Mouse (Mus musculus) MEL-GATA-1-ER (cell line): ENCODE results near the gene Rtkn2.
A peak's percentile ranks its signal among the peaks of the same experiment; 100 is the strongest.

ENCODE experiments used
- DNase-seq: peaks from one replicate; pipeline ENCODE4 v3.0.0-alpha.2; 2012; ENCODE audit warnings: low read depth; ENCODE audit errors: extremely low read depth

The Rtkn2 gene

GRCm38 (mm10) chr10:67979401-67980157 is at the start of gene Rtkn2:
Rtkn2 (plus strand) TSS chr10:67979570.
- peak; percentile 68 for DNase-seq

- no peak for DNase-seq
Observed at GRCm38 (mm10) chr10:67931328-67931727, 48.0 kb upstream of the Rtkn2 start.

- DNase-seq, result no peak
Observed at GRCm38 (mm10) chr10:67932780-67933179, 46.6 kb upstream of the Rtkn2 start.

- no peak for DNase-seq
Observed at GRCm38 (mm10) chr10:67936944-67937343, 42.4 kb upstream of the Rtkn2 start.

- DNase-seq, result no peak
Observed at GRCm38 (mm10) chr10:67937775-67938174, 41.6 kb upstream of the Rtkn2 start.

GRCm38 (mm10) chr10:67939546-67939945 is 39.8 kb upstream of the Rtkn2 start:
- DNase-seq, result no peak

- DNase-seq, result no peak
Observed at GRCm38 (mm10) chr10:67943513-67943912, 35.9 kb upstream of the Rtkn2 start.

- no peak for DNase-seq
Observed at GRCm38 (mm10) chr10:67950059-67950748, 29.2 kb upstream of the Rtkn2 start.

GRCm38 (mm10) chr10:67951690-67952089 is 27.7 kb upstream of the Rtkn2 start:
- no peak for DNase-seq

GRCm38 (mm10) chr10:67955982-67956381 is 23.4 kb upstream of the Rtkn2 start:
- no peak for DNase-seq

GRCm38 (mm10) chr10:67959982-67960381 is 19.4 kb upstream of the Rtkn2 start:
- DNase-seq, result no peak

GRCm38 (mm10) chr10:67962496-67962895 is 16.9 kb upstream of the Rtkn2 start:
- DNase-seq, result no peak

- DNase-seq, result no peak
Observed at GRCm38 (mm10) chr10:67964060-67964459, 15.3 kb upstream of the Rtkn2 start.

- no peak for DNase-seq
Observed at GRCm38 (mm10) chr10:67965251-67965986, 14.0 kb upstream of the Rtkn2 start.

GRCm38 (mm10) chr10:67966102-67966501 is 13.3 kb upstream of the Rtkn2 start:
- DNase-seq, result no peak

- no peak for DNase-seq
Observed at GRCm38 (mm10) chr10:67966983-67967382, 12.4 kb upstream of the Rtkn2 start.

GRCm38 (mm10) chr10:67971166-67971796 is 8.1 kb upstream of the Rtkn2 start:
- no peak for DNase-seq

GRCm38 (mm10) chr10:67977271-67977670 is 2.1 kb upstream of the Rtkn2 start:
- no peak for DNase-seq

GRCm38 (mm10) chr10:67983776-67984175 is 4.4 kb downstream of the Rtkn2 start:
- DNase-seq, result no peak

GRCm38 (mm10) chr10:67984271-67984943 is 5.0 kb downstream of the Rtkn2 start:
- DNase-seq, result no peak

GRCm38 (mm10) chr10:67985100-67985499 is 5.7 kb downstream of the Rtkn2 start:
- no peak for DNase-seq
